Mouse (Mus musculus) colon, adult 2 months (tissue): Measurements from ENCODE around the gene Heatr3. TPM values are rescaled to one million over a fixed set of nuclear protein-coding genes. Genes with fewer than 3 reads are reported as not detected.

ENCODE experiments used
- polyA plus RNA-seq: library from polyadenylated mRNA; depleted of rRNA; stranded (reverse); fragments of >200 nt; gene quantifications from 2 replicates; pipeline ENCODE4 v1.2.3, GENCODE M21; 2012; rRNA removed

Heatr3 gene
- 7.6 and 8.3 TPM in 2 replicates for polyA plus RNA-seq

DNA sequence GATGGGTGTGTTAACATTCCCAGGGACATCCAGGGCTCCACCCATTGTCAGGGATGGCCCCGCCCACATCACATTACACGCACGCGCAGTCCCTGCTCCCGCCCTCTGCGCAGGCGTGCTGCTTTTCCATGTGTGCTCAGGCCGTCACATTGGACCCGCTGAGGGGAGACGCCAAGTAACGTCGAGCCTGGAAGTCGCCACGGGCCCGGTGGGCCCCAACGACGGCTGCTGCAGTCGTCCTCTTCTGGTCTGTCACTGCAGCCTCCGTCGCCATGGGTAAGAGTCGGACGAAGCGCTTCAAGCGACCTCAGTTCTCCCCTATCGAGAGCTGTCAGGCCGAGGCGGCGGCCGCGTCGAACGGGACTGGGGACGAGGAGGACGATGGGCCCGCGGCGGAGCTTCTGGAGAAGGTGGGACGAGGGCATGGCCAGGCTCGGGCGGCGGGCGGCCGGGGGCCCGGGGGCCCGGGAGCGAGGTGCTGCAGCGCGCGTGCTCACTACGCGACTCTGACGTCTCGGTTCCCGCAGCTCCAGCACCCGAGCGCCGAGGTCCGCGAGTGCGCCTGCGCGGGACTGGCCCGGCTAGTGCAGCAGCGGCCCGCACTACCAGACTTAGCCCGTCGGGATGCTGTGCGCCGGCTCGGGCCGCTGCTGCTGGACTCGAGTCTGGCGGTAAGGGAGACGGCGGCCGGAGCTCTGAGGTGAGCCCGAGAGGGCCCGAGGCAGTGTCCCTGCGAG lies at the start of gene Heatr3:
Gene Heatr3, plus strand, starts transcription at position 108 of the 737 bp plus-strand sequence.

DNA sequence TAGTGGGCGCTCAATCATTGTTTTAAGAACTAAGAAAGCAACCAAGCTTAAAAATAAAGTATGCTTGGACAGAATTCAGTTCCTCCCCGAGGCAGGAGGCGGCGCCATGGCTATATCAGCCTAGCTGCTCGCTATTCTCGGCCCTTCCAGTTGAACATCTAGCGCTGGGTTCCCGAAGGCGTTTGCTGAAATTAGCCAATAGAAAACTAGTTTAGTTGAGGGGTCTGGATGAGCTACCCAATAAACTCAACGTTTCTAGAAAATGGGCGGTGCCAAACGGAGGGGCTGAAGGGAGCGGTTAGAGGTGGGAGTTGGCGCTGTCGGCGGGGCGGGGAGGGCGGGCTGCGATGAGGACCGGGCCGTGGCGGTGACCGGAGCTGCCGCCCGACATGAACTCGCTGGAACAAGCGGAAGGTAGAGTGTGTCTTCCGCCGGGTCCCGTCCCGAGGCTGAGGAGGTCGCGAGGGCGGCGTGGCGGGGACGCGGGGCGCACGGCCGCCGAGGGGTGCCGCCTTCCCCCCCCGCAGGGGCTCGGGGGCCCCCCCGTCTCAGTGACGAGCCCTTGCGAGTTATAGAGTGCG lies 19.1 kb upstream of the Heatr3 start, which contains the start of gene Cnep1r1:
Gene Cnep1r1, plus strand, starts transcription at position 314 of the 581 bp plus-strand sequence.

DNA sequence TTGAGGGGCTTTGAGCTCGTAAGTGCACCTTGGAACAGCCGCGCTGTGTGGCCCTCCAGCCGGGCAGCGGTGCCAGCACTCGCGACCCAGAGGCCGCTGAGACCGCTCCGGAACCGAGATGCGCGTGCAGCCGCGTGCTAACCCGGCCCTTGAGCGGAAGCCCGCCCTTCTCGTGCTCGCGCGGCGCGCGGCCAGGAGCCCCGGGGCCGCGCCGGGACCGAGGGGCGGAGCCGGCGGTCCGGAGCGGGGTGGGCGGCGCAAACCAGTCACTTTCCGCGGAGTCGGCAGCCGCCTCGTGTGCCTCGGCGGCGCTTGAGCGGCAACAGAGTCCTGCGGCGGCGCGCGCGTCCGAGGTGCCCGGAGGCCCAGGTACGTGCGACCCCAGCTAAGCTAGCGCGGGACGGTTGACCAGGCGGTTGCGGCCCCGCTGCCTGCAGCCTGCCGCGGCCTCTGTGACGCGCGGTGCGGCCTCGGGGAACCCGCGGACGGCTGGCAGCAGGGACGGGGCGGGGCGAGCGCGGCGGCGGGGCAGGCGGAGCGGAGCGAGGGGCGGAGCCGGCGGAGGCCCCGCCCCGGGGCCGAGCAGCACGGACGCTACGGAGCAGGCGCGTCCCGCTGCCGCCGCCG lies 61.4 kb downstream of the Heatr3 start, which contains the start of gene Tent4b:
Gene Tent4b, plus strand, starts transcription at position 269 of the 627 bp plus-strand sequence.

Other genes starting within 250 kb of the Heatr3 start
- gene Zfp423, start 178.3 kb upstream of the Heatr3 start, polyA plus RNA-seq, result 3.8 and 4.7 TPM in 2 replicates
- gene Cnep1r1, start 19.1 kb upstream of the Heatr3 start, polyA plus RNA-seq, result 6.0 and 8.6 TPM in 2 replicates
- 16.6 and 18.0 TPM in 2 replicates for gene Tent4b, start 61.4 kb downstream of the Heatr3 start, polyA plus RNA-seq
- gene Adcy7, start 134.5 kb downstream of the Heatr3 start, polyA plus RNA-seq, result 10.4 and 12.0 TPM in 2 replicates
- 6.8 and 11.2 TPM in 2 replicates for gene Brd7, start 224.3 kb downstream of the Heatr3 start, polyA plus RNA-seq